Mouse (Mus musculus) thymus, adult 2 months (tissue): Measurements from ENCODE around the gene Agt.

ENCODE experiments used
- CTCF ChIP-seq: fragments of 200-500 bp; IDR thresholded peaks from 2 replicates; pipeline ENCODE4 v1.5.1; 2012; ENCODE audit warnings: mild to moderate bottlenecking, control low read depth, low read length, moderate library complexity, borderline replicate concordance; ENCODE audit not compliant: control insufficient read depth, poor library complexity, insufficient read depth; ENCODE audit errors: extremely low read depth
- POLR2A ChIP-seq: fragments of 200-500 bp; IDR thresholded peaks from 2 replicates; pipeline ENCODE4 v1.6.1; 2012; ENCODE audit warnings: mild to moderate bottlenecking, low read length, control low read depth, moderate library complexity; ENCODE audit not compliant: control insufficient read depth, poor library complexity, insufficient read depth; ENCODE audit errors: extremely low read depth

DNA sequence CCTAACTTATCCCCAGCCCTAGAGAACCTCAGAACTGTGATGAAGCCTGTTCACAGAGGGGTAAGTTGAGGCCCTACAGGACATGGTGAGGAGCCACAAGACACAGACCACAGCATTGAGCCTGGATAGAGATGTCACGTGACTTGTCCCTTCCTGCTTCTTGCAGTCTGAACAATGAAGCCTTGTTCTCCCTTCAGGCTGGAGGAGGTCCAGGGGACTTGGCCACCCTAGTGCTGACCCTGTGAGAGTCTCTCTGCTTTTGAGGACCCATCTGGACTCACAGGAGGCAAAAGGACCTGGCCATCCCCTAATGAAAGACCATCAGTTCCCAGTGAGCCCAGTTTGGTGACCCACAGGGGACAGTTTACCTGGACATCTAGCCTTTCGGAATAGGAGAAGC lies 406 bp downstream of the Agt start:
- TF ChIP-seq POLR2A (no peak), CTCF (no peak)
